Mouse (Mus musculus) lung, embryonic 15.5 days (tissue): ENCODE measurements around the gene Trhr2. TPM values are rescaled to one million over a fixed set of nuclear protein-coding genes. Genes with fewer than 3 reads are reported as not detected.

Source experiments
- ATAC-seq: fragments of 200-750 bp; cut with Nextera tagmentation; 2 replicates; pipeline ENCODE4 v1.8.0; 2017; ENCODE audit warnings: moderate number of reproducible peaks, borderline replicate concordance; ENCODE audit not compliant: low FRiP score, low TSS enrichment; ENCODE audit errors: extremely low read depth
- H3K27ac ChIP-seq: fragments of 300-500 bp; sonication (generic); 2 replicates; pipeline ENCODE4 v1.5.1; 2015; ENCODE audit warnings: moderate library complexity, mild to moderate bottlenecking, inconsistent platforms
- H3K27me3 ChIP-seq: fragments of 300-500 bp; sonication (generic); 2 replicates; pipeline ENCODE4 v1.6.1; 2015; ENCODE audit warnings: inconsistent platforms
- H3K36me3 ChIP-seq: fragments of 300-500 bp; sonication (generic); 2 replicates; pipeline ENCODE4 v1.6.1; 2015; ENCODE audit warnings: inconsistent platforms
- H3K4me1 ChIP-seq: fragments of 300-500 bp; sonication (generic); 2 replicates; pipeline ENCODE4 v1.6.1; 2015; ENCODE audit warnings: inconsistent platforms
- H3K4me2 ChIP-seq: fragments of 300-500 bp; sonication (generic); 2 replicates; pipeline ENCODE4 v1.6.1; 2015; ENCODE audit warnings: inconsistent platforms, mild to moderate bottlenecking, moderate library complexity
- H3K4me3 ChIP-seq: fragments of 300-500 bp; sonication (generic); 2 replicates; pipeline ENCODE4 v1.5.1; 2015; ENCODE audit warnings: mild to moderate bottlenecking, inconsistent platforms
- H3K9ac ChIP-seq: fragments of 300-500 bp; sonication (generic); 2 replicates; pipeline ENCODE4 v1.6.1; 2015; ENCODE audit warnings: inconsistent platforms
- H3K9me3 ChIP-seq: fragments of 300-500 bp; sonication (generic); 2 replicates; pipeline ENCODE4 v1.6.1; 2016; ENCODE audit warnings: inconsistent platforms
- WGBS: fragments of 180-500 bp; shearing (Covaris S2); methylation state at CpG from one replicate; pipeline ENCODE4 v1.1.7; 2015; 5-methylcytosine and 5-hydroxymethylcytosine counted together
- polyA plus RNA-seq: library from polyadenylated mRNA; unstranded; fragments of >200 nt; fragmentation: Nextera tagmentation; extraction: Ambion mirVana; gene quantifications from 2 replicates; pipeline ENCODE4 v1.2.1, GENCODE M21; 2015

Trhr2 gene
- not detected in 2 replicates for polyA plus RNA-seq

- H3K9me3 ChIP-seq, result no peaks in the 10 kb centered on the region
- no peak within 1 kb of the TSS for H3K4me2 ChIP-seq
- H3K36me3 ChIP-seq, result no peaks in the 10 kb centered on the region
- peaks cover 7% of the 10 kb centered on the region; the same call in 1 of the 2 replicates for H3K27me3 ChIP-seq
- H3K4me1 ChIP-seq, result 0 out of 2 replicates have a peak, but pooled peaks cover 5% of the 10 kb centered on the region
- no peak within 1 kb of the TSS for H3K4me3 ChIP-seq
- H3K9ac ChIP-seq, result no peak within 1 kb of the TSS
- WGBS, result 71% methylated on average over 7 of the region's 7 CpGs
- no peak within 1 kb of the TSS for H3K27ac ChIP-seq
- no peak for ATAC-seq
These were observed at the start of gene Trhr2 for GRCm38 (mm10) chr8:122360696-122361416. Trhr2 (minus strand) TSS chr8:122360746.

DNA sequence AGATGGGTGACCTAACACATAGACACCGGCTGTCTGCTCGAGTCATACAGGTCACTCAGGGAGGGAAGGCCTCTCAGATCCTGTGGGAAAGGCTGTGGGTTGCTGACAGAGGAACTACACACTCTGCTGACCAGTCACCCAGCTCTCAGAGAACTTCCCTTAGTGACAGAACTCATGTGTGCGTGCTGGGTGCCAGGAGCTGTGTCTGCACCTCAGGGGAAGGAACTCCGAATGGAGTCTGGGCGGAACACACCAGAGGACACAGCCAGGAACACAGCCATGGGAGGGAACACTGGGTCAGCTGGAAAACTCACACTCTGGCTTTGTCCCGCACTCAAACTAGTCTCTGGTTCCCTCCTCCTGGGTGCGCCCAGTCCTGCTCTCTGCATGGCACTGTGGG is 47.1 kb upstream of the Trhr2 start:
- Histone ChIP-seq H3K27me3 (no peaks in the 10 kb centered on the region), H3K9me3 (no peaks in the 10 kb centered on the region), H3K4me3 (no peak overlapping the region), H3K9ac (no peak overlapping the region), H3K27ac (no peak overlapping the region), H3K36me3 (peaks cover 99% of the 10 kb centered on the region), H3K4me2 (no peak overlapping the region), H3K4me1 (no peaks in the 10 kb centered on the region)
- ATAC-seq, result no peak
- WGBS, result 89% methylated on average over 7 of the region's 7 CpGs

DNA sequence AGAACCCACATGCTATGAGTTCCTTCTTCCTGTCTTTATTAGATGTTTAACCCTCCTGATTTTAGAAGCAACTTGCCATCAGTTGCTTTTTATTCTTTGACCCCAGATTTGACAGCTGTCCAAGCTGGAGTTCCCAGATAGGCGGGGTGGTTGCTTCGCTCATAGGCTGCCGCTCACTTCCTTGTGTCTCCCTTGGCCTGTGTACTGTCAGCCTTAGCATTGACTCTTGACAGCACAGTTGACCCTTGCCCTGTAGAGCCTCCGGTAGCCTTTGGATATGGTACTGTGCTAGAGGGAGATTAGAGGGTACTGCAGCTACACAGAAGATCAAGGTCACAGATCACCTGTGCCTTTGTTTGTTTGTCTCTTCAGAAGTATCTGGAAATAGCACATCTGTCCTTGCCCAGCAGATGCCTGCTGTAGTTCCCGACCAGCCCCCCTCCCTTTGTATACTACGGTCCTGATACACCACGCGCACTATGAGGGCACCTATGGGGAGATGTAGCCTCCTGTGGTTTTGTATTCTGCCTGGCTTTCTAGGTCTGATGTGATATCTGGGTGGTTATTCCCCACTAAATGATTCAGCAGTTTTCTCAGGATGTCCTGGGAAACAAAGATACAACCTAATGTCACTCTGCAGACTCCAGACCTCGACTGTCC is 44.7 kb upstream of the Trhr2 start:
- H3K27me3 ChIP-seq, result no peaks in the 10 kb centered on the region
- H3K27ac ChIP-seq, result no peak overlapping the region
- H3K4me3 ChIP-seq, result no peak overlapping the region
- peaks cover 99% of the 10 kb centered on the region for H3K36me3 ChIP-seq
- no peak for ATAC-seq
- no peaks in the 10 kb centered on the region for H3K9me3 ChIP-seq
- no peaks in the 10 kb centered on the region for H3K4me1 ChIP-seq
- H3K4me2 ChIP-seq, result no peak overlapping the region
- WGBS, result 83% methylated on average over 9 of the region's 9 CpGs
- no peak overlapping the region for H3K9ac ChIP-seq

DNA sequence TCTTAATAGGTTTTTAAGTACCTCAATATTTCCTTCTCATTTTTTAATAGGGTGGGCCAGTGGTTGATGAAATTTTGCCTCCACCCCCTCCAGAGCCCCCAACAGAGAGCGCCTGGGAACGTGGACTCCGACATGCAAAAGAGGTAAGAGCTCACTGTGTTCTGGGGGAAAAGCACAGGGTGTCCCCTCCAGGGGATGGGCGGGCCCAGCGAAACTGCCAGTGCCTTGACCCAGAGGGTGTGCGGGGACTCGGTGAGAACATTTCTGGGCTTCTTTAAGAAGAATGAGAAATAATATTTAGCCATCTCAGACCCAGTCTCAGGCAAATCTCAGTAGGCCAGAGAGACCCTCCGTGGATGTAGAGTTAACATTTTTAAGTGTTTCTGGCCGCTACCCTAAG is 37.6 kb upstream of the Trhr2 start:
- ATAC-seq, result no peak
- Histone ChIP-seq H3K27me3 (no peaks in the 10 kb centered on the region), H3K36me3 (peaks cover 83% of the 10 kb centered on the region), H3K9ac (no peak overlapping the region), H3K4me1 (no peaks in the 10 kb centered on the region), H3K4me3 (no peak overlapping the region), H3K27ac (no peak overlapping the region), H3K4me2 (no peak overlapping the region), H3K9me3 (no peaks in the 10 kb centered on the region)
- 95% methylated on average over 9 of the region's 9 CpGs for WGBS

GRCm38 (mm10) chr8:122395291-122395690 is 34.7 kb upstream of the Trhr2 start:
- Histone ChIP-seq H3K27me3 (no peaks in the 10 kb centered on the region), H3K4me2 (no peak overlapping the region), H3K9ac (no peak overlapping the region), H3K4me3 (no peak overlapping the region), H3K36me3 (peaks cover 76% of the 10 kb centered on the region), H3K27ac (no peak overlapping the region), H3K9me3 (no peaks in the 10 kb centered on the region), H3K4me1 (no peaks in the 10 kb centered on the region)
- no peak for ATAC-seq
- WGBS, result 89% methylated on average over 6 of the region's 6 CpGs

- peaks cover 74% of the 10 kb centered on the region for H3K36me3 ChIP-seq
- H3K27ac ChIP-seq, result no peak overlapping the region
- no peak overlapping the region for H3K9ac ChIP-seq
- H3K27me3 ChIP-seq, result no peaks in the 10 kb centered on the region
- no peaks in the 10 kb centered on the region for H3K4me1 ChIP-seq
- no peaks in the 10 kb centered on the region for H3K9me3 ChIP-seq
- no peak overlapping the region for H3K4me2 ChIP-seq
- no peak overlapping the region for H3K4me3 ChIP-seq
- ATAC-seq, result no peak
These were observed 33.2 kb upstream of the Trhr2 start for GRCm38 (mm10) chr8:122393717-122394116.

- Histone ChIP-seq H3K9ac (no peak overlapping the region), H3K4me3 (no peak overlapping the region), H3K27ac (no peak overlapping the region), H3K4me2 (no peak overlapping the region), H3K4me1 (no peaks in the 10 kb centered on the region), H3K27me3 (no peaks in the 10 kb centered on the region), H3K36me3 (peaks cover 87% of the 10 kb centered on the region), H3K9me3 (no peaks in the 10 kb centered on the region)
- WGBS, result 78% methylated on average over 3 of the region's 3 CpGs
- ATAC-seq, result no peak
These were observed 30.2 kb upstream of the Trhr2 start for GRCm38 (mm10) chr8:122390758-122391157.

DNA sequence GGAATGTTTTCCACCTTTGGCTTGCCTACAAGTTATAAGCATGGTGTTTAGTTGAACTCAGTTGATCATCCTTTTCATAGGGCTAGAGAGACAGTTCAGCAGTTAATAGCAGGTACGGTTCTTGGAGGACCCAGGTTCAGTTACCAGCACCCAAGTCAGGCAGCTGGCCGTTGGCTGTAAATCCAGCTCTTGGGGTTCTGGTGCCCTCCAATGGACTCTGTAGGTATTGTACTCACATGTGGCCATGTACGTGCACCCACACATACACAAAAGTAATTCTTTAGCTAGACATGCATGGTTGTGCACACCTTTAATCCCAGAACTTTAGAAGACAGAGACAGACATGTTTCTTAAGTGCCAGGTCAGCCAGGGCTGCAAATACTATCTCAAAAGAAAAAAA is 28.8 kb upstream of the Trhr2 start:
- Histone ChIP-seq H3K9ac (no peak overlapping the region), H3K27ac (no peak overlapping the region), H3K4me3 (no peak overlapping the region), H3K36me3 (peaks cover 90% of the 10 kb centered on the region), H3K27me3 (no peaks in the 10 kb centered on the region), H3K4me2 (no peak overlapping the region), H3K9me3 (no peaks in the 10 kb centered on the region), H3K4me1 (no peaks in the 10 kb centered on the region)
- no peak for ATAC-seq
- WGBS, result 88% methylated on average over 3 of the region's 3 CpGs

- Histone ChIP-seq H3K27me3 (no peaks in the 10 kb centered on the region), H3K9ac (no peak overlapping the region), H3K27ac (no peak overlapping the region), H3K4me1 (peaks cover 4% of the 10 kb centered on the region), H3K4me3 (no peak overlapping the region), H3K36me3 (peaks cover 71% of the 10 kb centered on the region), H3K9me3 (no peaks in the 10 kb centered on the region), H3K4me2 (no peak overlapping the region)
- 69% methylated on average over 4 of the region's 4 CpGs for WGBS
- ATAC-seq, result no peak
These were observed 22.5 kb upstream of the Trhr2 start for GRCm38 (mm10) chr8:122383039-122383438.

DNA sequence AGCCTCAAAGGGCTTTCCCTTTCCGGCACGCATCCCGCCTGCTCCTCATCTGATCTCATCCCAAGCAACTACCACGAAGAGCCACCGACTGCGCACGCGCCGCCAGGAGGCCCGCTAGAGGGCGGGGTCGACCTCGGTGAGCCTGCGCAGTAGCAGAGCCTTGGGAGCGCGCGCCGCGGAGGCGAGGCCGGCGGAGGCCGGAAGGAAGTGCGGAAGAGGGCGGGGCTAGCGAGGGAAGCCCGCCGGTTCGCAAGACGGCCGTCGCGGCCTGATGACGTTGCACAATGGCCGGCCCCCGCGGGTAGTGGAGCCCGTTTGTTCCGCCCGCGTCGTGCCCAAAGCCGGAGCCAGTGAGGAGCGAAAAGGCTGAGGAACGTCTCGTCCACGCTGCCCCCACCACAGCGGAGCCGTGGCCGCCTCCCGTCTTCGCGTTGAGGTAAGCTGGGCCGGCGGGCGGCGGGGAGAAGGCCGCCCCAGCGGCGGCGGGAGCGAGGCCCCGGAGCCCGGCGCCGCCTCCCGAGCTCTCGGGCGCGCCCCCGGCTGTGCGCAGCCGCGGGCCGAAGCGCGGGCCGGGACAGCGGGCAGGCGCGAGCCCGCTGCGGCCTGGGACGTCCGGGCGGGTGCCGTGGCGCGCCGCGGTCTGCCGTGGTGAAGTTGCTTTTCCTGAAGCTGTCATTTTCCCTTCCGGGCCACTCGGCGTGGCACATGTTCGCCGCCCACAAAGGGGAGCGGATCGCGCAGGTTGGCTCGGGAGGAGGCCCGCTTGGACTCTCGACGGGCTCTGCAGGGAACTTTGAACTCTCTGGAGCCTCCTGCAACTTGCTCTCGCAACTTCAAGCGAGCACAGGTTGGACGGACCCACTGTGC is 16.1 kb upstream of the Trhr2 start, which contains the start of gene Zc3h18:
Gene Zc3h18 (plus strand): TSS at position 245 of the 867 bp plus-strand sequence.
- Histone ChIP-seq H3K9me3 (no peaks in the 10 kb centered on the region), H3K27ac (peak within 1 kb of the TSS; percentile 96), H3K4me1 (peaks cover 12% of the 10 kb centered on the region), H3K9ac (peak within 1 kb of the TSS; percentile 97), H3K4me2 (peak within 1 kb of the TSS; percentile 78), H3K27me3 (no peaks in the 10 kb centered on the region), H3K36me3 (peaks cover 22% of the 10 kb centered on the region; the same call in 1 of the 2 replicates), H3K4me3 (peak within 1 kb of the TSS; percentile 96)
- peak; percentile 96 for ATAC-seq
- WGBS, result under 1% methylated on average over 107 of the region's 107 CpGs

- ATAC-seq, result 0 out of 2 replicates have a peak, but pooled peaks have one; percentile 0
- WGBS, result 22% methylated on average over 13 of the region's 13 CpGs
- Histone ChIP-seq H3K27me3 (no peaks in the 10 kb centered on the region), H3K4me3 (peak overlapping the region; percentile 96), H3K9me3 (no peaks in the 10 kb centered on the region), H3K27ac (peak overlapping the region; percentile 31; the same call in 1 of the 2 replicates), H3K4me2 (peak overlapping the region; percentile 78), H3K36me3 (peaks cover 16% of the 10 kb centered on the region; the same call in 1 of the 2 replicates), H3K4me1 (peaks cover 12% of the 10 kb centered on the region), H3K9ac (0 out of 2 replicates have a peak overlapping the region, but pooled peaks have one; percentile 14)
These were observed 15.3 kb upstream of the Trhr2 start for GRCm38 (mm10) chr8:122375751-122376364.
